Mouse (Mus musculus): ENCODE measurements around the gene Eif1ax.
"Not testable (repeated sequence)": the region's sequence is repeated elsewhere in the genome, so short reads cannot be mapped to it uniquely, and the experiment has no call there.

GRCm38 (mm10) chrX:159430507-159430906 is 58.5 kb downstream of the Eif1ax start:
- not testable (repeated sequence) for TF ChIP-seq CTCF (conservative IDR thresholded peaks at IDR 0.05 in 1 of 2, IDR thresholded peaks at IDR 0.05 in 1 of 2; ENCODE audit: low read depth in 2 of 2, low read length in 2 of 2); SIN3A (IDR thresholded peaks at IDR 0.05; ENCODE audit: low read length); TBP (conservative IDR thresholded peaks at IDR 0.05; ENCODE audit: low read depth, low read length); UBTF (IDR thresholded peaks at IDR 0.05; ENCODE audit: low read depth, low read length); NRF1 (IDR thresholded peaks at IDR 0.05; ENCODE audit: low read depth, low read length); GABPA (IDR thresholded peaks at IDR 0.05; ENCODE audit: insufficient replicate concordance, low read depth, low read length); E2F4 (IDR thresholded peaks at IDR 0.05; ENCODE audit: insufficient replicate concordance, low read depth, low read length); MYC (IDR thresholded peaks at IDR 0.05; ENCODE audit: low read depth, low read length); POLR2A (IDR thresholded peaks at IDR 0.05; ENCODE audit: low read depth, low read length); ELF1 (IDR thresholded peaks at IDR 0.05; ENCODE audit: low read depth, low read length); PAX5 (IDR thresholded peaks at IDR 0.05; ENCODE audit: low read length); RAD21 (IDR thresholded peaks at IDR 0.05; ENCODE audit: low read depth, low read length)
